Mouse (Mus musculus) intestine, embryonic 16.5 days (tissue): ENCODE data around the gene Tmem54. TPM values are rescaled to one million over a fixed set of nuclear protein-coding genes. Genes with fewer than 3 reads are reported as not detected.
A peak's percentile ranks its signal among the peaks of the same experiment; 100 is the strongest.

Experiments
- ATAC-seq: fragments of 200-750 bp; cut with Nextera tagmentation; 2 replicates; pipeline ENCODE4 v1.8.0; 2017; ENCODE audit warnings: moderate TSS enrichment, moderate library complexity
- H3K27ac ChIP-seq: fragments of 300-500 bp; sonication (generic); 2 replicates; pipeline ENCODE4 v1.5.1; 2014; ENCODE audit warnings: mild to moderate bottlenecking, low read length
- H3K27me3 ChIP-seq: fragments of 300-500 bp; sonication (generic); replicated peaks from 2 replicates; pipeline ENCODE4 v1.6.1; 2014; ENCODE audit warnings: low read length, control low read depth, mixed read lengths; ENCODE audit not compliant: control insufficient read depth, insufficient read depth
- H3K36me3 ChIP-seq: fragments of 300-500 bp; sonication (generic); 2 replicates; pipeline ENCODE4 v1.6.1; 2014; ENCODE audit warnings: low read length, control low read depth; ENCODE audit not compliant: control insufficient read depth, insufficient read depth
- H3K4me1 ChIP-seq: fragments of 300-500 bp; sonication (generic); 2 replicates; pipeline ENCODE4 v1.6.1; 2014; ENCODE audit warnings: low read length, control low read depth, mixed read lengths; ENCODE audit not compliant: control insufficient read depth, insufficient read depth
- H3K4me2 ChIP-seq: fragments of 300-500 bp; sonication (generic); 2 replicates; pipeline ENCODE4 v1.6.1; 2014; ENCODE audit warnings: low read depth, low read length, control low read depth
- H3K4me3 ChIP-seq: fragments of 300-500 bp; sonication (generic); 2 replicates; pipeline ENCODE4 v1.5.1; 2014; ENCODE audit warnings: mild to moderate bottlenecking, low read length
- H3K9ac ChIP-seq: fragments of 300-500 bp; sonication (generic); 2 replicates; pipeline ENCODE4 v1.6.1; 2014; ENCODE audit warnings: low read depth, low read length
- H3K9me3 ChIP-seq: fragments of 300-500 bp; sonication (generic); 2 replicates; pipeline ENCODE4 v1.6.1; 2016; ENCODE audit warnings: low read length, control low read depth; ENCODE audit not compliant: control insufficient read depth
- WGBS: fragments of 180-500 bp; shearing (Covaris S2); extraction: QIAGEN DNeasy Blood & Tissue Kit; methylation state at CpG from one replicate; pipeline ENCODE4 v1.1.7; 2014; 5-methylcytosine and 5-hydroxymethylcytosine counted together
- polyA plus RNA-seq: library from polyadenylated mRNA; unstranded; fragments of >200 nt; fragmentation: Nextera tagmentation; extraction: Ambion mirVana; gene quantifications from 2 replicates; pipeline ENCODE4 v1.2.1, GENCODE M21; 2015

Gene Tmem54
- polyA plus RNA-seq, 1 experiment from 2014 or later = 159 TPM

- Histone ChIP-seq H3K27me3 (no peaks in the 10 kb centered on the region), H3K4me2 (no peak overlapping the region), H3K9me3 (no peaks in the 10 kb centered on the region), H3K4me1 (peaks cover 26% of the 10 kb centered on the region), H3K9ac (0 out of 2 replicates have a peak overlapping the region, but pooled peaks have one; percentile 15), H3K36me3 (no peaks in the 10 kb centered on the region), H3K27ac (peak overlapping the region; percentile 55; the same call in 1 of the 2 replicates), H3K4me3 (no peak overlapping the region)
- no peak for ATAC-seq
- WGBS = 47% methylated on average over 11 of the region's 11 CpGs
These were observed 6.0 kb downstream of the Tmem54 start for GRCm38 (mm10) chr4:129111350-129111749.

- no peak overlapping the region for H3K27ac ChIP-seq
These were observed 6.9 kb downstream of the Tmem54 start for GRCm38 (mm10) chr4:129112231-129112630.

GRCm38 (mm10) chr4:129113083-129113988 lies 8.0 kb downstream of the Tmem54 start:
- Histone ChIP-seq H3K4me2 (no peak overlapping the region), H3K9ac (no peak overlapping the region), H3K4me3 (no peak overlapping the region), H3K36me3 (no peaks in the 10 kb centered on the region), H3K27ac (no peak overlapping the region), H3K9me3 (no peaks in the 10 kb centered on the region), H3K4me1 (peaks cover 12% of the 10 kb centered on the region), H3K27me3 (no peaks in the 10 kb centered on the region)
- WGBS = 34% methylated on average over 28 of the region's 28 CpGs
- peak; percentile 57 for ATAC-seq

More at GRCm38 (mm10) chr4:129112231-129112630, 6.9 kb downstream of the Tmem54 start:
- peaks cover 21% of the 10 kb centered on the region for H3K4me1 ChIP-seq
- no peaks in the 10 kb centered on the region for H3K9me3 ChIP-seq
- WGBS = 52% methylated on average over 13 of the region's 13 CpGs
- ATAC-seq = no peak
- H3K27me3 ChIP-seq = no peaks in the 10 kb centered on the region
- 0 out of 2 replicates have a peak overlapping the region, but pooled peaks have one; percentile 11 for H3K4me2 ChIP-seq
- H3K4me3 ChIP-seq = no peak overlapping the region
- H3K9ac ChIP-seq = peak overlapping the region; percentile 15; the same call in 1 of the 2 replicates
- H3K36me3 ChIP-seq = no peaks in the 10 kb centered on the region

GRCm38 (mm10) chr4:129116703-129117102 lies 11.4 kb downstream of the Tmem54 start:
- 88% methylated on average over 8 of the region's 8 CpGs for WGBS
- H3K4me3 ChIP-seq = no peak overlapping the region

GRCm38 (mm10) chr4:129117720-129118510 lies 12.6 kb downstream of the Tmem54 start:
- Histone ChIP-seq H3K9ac (no peak overlapping the region), H3K4me3 (no peak overlapping the region), H3K27me3 (peaks cover 26% of the 10 kb centered on the region), H3K4me1 (peaks cover 9% of the 10 kb centered on the region), H3K9me3 (no peaks in the 10 kb centered on the region), H3K27ac (no peak overlapping the region), H3K4me2 (no peak overlapping the region), H3K36me3 (no peaks in the 10 kb centered on the region)
- no peak for ATAC-seq
- WGBS = 86% methylated on average over 14 of the region's 14 CpGs

More at GRCm38 (mm10) chr4:129116703-129117102, 11.4 kb downstream of the Tmem54 start:
- H3K4me1 ChIP-seq = peaks cover 14% of the 10 kb centered on the region
- H3K27me3 ChIP-seq = peaks cover 16% of the 10 kb centered on the region
- H3K9me3 ChIP-seq = no peaks in the 10 kb centered on the region
- no peak overlapping the region for H3K27ac ChIP-seq
- no peak for ATAC-seq
- no peak overlapping the region for H3K9ac ChIP-seq
- no peak overlapping the region for H3K4me2 ChIP-seq
- no peaks in the 10 kb centered on the region for H3K36me3 ChIP-seq

GRCm38 (mm10) chr4:129119708-129120107 lies 14.4 kb downstream of the Tmem54 start:
- Histone ChIP-seq H3K27me3 (peaks cover 26% of the 10 kb centered on the region), H3K4me3 (no peak overlapping the region), H3K27ac (no peak overlapping the region), H3K4me2 (no peak overlapping the region), H3K4me1 (peaks cover 5% of the 10 kb centered on the region), H3K9me3 (no peaks in the 10 kb centered on the region), H3K36me3 (no peaks in the 10 kb centered on the region), H3K9ac (no peak overlapping the region)
- no peak for ATAC-seq
- WGBS = 74% methylated on average over 10 of the region's 10 CpGs

- Histone ChIP-seq H3K9me3 (no peaks in the 10 kb centered on the region), H3K4me2 (peak overlapping the region; percentile 91), H3K27ac (no peak overlapping the region), H3K27me3 (peaks cover 26% of the 10 kb centered on the region), H3K4me1 (peaks cover 12% of the 10 kb centered on the region), H3K36me3 (no peaks in the 10 kb centered on the region), H3K4me3 (peak overlapping the region; percentile 52), H3K9ac (peak overlapping the region; percentile 7; the same call in 1 of the 2 replicates)
- peak; percentile 76 for ATAC-seq
- WGBS = 1% methylated on average over 54 of the region's 59 CpGs
These were observed 15.4 kb downstream of the Tmem54 start for GRCm38 (mm10) chr4:129120520-129121445.

- no peaks in the 10 kb centered on the region for H3K9me3 ChIP-seq
- H3K4me3 ChIP-seq = peak within 1 kb of the TSS; percentile 52
- peak within 1 kb of the TSS; percentile 91 for H3K4me2 ChIP-seq
- H3K36me3 ChIP-seq = no peaks in the 10 kb centered on the region
- H3K27me3 ChIP-seq = peaks cover 26% of the 10 kb centered on the region
- 1% methylated on average over 17 of the region's 17 CpGs for WGBS
- peaks cover 17% of the 10 kb centered on the region for H3K4me1 ChIP-seq
- no peak within 1 kb of the TSS for H3K27ac ChIP-seq
- 0 out of 2 replicates have a peak, but pooled peaks have one; percentile 16 for ATAC-seq
- peak within 1 kb of the TSS; percentile 7; the same call in 1 of the 2 replicates for H3K9ac ChIP-seq
These were observed 16.3 kb downstream of the Tmem54 start, which contains the start of gene Hpca for GRCm38 (mm10) chr4:129121569-129122086. Hpca (minus strand) TSS chr4:129122036.
